Mouse (Mus musculus): ENCODE data around the gene Ces2e. TPM values are rescaled to one million over a fixed set of nuclear protein-coding genes. Genes with fewer than 3 reads are reported as not detected.

Ces2e gene
- polyA plus RNA-seq (2017; shearing (Covaris generic)) = not detected

DNA sequence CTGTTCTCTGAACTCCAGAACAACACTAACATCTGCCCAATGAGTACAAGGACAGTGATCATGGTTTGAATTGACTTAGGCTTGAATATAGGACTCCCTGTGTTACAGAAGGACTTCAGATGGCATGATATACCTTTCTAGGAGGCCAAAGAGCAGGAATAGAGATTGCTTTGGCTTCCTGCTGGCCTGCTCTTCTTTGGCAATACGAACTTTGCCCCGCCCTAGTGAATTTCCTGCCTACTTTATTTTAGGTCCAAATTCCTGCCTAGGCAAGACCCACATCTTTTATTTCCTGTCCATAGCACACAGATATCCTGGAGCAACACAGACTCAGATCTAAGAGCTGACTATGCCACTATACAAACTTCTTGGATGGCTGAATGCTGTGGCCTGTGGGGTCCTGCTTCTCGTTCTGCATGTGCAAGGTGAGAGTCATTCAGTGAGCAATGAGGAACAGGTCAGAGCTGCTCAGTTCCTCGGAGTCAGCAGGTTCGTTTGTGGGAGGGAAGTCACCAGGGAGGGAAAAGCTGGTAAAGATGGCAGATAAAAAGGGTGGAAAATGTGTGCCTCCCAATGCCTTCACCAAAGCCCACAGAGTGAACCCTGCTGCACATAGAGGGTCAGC is at the start of gene Ces2e:
Ces2e (plus strand) TSS at position 289 of the 625 bp plus-strand sequence.

DNA sequence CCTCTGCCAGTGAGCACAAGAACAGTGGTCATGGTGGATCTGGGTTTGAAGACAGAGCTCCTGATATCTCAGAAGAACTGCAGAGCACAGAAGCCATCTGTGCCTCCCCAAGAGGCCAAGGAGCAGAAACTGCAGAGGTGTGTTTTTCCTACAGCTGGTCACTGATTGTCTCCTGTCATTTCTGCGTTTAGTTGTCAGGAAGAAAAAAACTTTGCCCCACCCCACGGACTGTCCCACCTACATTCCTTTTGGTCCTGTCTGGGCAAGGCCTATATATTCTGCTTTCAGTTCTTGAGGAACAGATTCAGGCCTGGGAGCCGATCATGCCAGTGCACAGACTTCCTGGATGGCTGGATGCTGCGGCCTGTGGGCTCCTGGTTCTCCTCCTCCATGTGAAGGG is 21.0 kb downstream of the Ces2e start, which contains the start of gene Ces2f:
Ces2f (plus strand) TSS at position 301 of the 400 bp plus-strand sequence.

DNA sequence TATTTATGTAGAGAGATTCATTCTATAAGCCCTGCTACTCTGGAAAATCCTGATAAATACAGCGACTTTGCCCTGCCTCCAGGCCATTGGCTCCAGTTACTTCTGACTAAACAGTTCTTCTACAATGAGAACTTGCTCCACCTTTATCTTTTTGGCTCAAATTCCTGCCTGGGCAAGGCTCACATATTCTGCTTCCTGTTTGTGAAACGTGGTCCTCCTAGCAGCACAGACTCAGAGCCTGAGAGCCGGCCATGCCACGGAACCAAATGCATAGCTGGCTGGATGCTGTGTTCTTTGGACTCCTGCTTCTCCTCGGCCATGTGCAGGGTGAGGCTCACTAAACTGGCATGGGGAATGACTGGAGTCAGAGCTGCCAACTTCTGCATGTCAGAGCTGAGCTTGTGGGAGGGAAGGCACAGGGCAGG is 35.5 kb downstream of the Ces2e start, which contains the start of gene Ces2g:
Ces2g (plus strand) TSS at position 182 of the 425 bp plus-strand sequence.

Other genes with a start within 250 kb of the Ces2e start
- gene Ces2a, start 192.3 kb upstream of the Ces2e start, polyA plus RNA-seq (2017; shearing (Covaris generic)) = not detected
- not detected for gene Ces2b, start 94.7 kb upstream of the Ces2e start, polyA plus RNA-seq (2017; shearing (Covaris generic))
- 5.9 TPM for gene Ces2c, start 79.2 kb upstream of the Ces2e start, polyA plus RNA-seq (2017; shearing (Covaris generic))
- gene Ces2f, start 21.1 kb downstream of the Ces2e start, polyA plus RNA-seq (2017; shearing (Covaris generic)) = not detected
- 0.16 TPM for gene Ces2g, start 35.5 kb downstream of the Ces2e start, polyA plus RNA-seq (2017; shearing (Covaris generic))
- gene Ces2h, start 74.6 kb downstream of the Ces2e start, polyA plus RNA-seq (2017; shearing (Covaris generic)) = 0.21 TPM
- gene Ces3a, start 122.3 kb downstream of the Ces2e start, polyA plus RNA-seq (2017; shearing (Covaris generic)) = not detected
- not detected for gene Ces3b, start 157.5 kb downstream of the Ces2e start, polyA plus RNA-seq (2017; shearing (Covaris generic))
- gene Ces4a, start 205.5 kb downstream of the Ces2e start, polyA plus RNA-seq (2017; shearing (Covaris generic)) = 0.30 TPM
- gene Cbfb, start 244.4 kb downstream of the Ces2e start, polyA plus RNA-seq (2017; shearing (Covaris generic)) = 87.2 TPM

Measured in effector memory CD4-positive, alpha-beta T cell, adult 7 months (primary cell).